Mouse (Mus musculus) fibroblast of lung, adult 2 months (primary cell): Measurements from ENCODE around the gene Nsmce4a.

ENCODE experiments used
- DNase-seq: peaks from one replicate; pipeline ENCODE4 v3.0.0-alpha.2; 2011; ENCODE audit warnings: low read depth

Gene Nsmce4a

DNA sequence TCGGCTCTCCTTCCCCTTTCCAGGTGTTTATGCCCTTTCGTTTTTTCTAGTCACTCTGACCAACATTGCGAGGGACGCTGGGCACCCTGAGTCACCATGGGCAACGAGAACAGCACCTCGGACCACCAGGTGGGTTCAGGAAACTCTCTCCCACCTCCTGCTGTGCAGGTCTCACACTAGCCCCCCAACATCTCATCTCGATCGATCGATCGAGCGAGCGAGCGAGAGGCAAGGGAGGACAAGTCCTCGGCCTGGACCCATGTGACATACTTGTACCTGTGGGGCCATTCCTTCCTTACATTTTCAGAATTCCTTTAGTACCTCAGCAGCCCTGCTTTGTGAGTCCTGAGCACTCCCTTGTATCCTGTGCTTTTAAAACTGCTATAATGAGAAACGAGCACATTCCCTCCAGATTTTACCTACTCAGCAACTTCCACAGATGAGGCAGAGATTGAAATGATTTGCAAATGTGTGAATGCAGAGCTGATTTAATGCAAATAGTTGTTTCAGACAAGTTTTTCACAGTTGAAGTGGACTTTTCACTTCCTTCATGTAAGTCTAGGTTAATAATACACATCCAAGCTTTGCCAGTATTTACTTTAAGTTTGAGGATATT lies 4.6 kb upstream of the Nsmce4a start, which contains the start of gene Tacc2:
Gene Tacc2, plus strand, starts transcription at position 51 of the 616 bp plus-strand sequence.
- DNase-seq = no peak

DNA sequence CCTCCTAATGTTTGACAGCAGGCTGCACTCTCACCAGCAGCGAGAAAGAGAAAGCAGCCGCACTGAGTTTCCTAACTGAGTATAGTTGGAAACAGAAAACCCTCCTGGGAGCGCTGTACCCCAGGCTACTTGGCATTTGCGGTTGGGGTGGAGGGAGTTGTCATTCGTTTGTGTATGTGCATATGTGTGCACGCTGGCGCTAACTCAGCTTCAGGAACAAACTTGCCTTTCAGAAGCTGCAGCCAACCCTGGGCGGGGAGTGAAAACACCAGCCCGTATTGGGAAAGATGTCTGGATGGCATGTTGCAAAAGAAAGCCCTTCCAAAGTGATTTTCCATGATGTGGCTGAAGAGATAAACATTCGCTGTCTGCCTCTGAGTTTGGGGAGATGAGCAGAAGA lies 4.1 kb upstream of the Nsmce4a start:
- DNase-seq = peak; percentile 96

DNA sequence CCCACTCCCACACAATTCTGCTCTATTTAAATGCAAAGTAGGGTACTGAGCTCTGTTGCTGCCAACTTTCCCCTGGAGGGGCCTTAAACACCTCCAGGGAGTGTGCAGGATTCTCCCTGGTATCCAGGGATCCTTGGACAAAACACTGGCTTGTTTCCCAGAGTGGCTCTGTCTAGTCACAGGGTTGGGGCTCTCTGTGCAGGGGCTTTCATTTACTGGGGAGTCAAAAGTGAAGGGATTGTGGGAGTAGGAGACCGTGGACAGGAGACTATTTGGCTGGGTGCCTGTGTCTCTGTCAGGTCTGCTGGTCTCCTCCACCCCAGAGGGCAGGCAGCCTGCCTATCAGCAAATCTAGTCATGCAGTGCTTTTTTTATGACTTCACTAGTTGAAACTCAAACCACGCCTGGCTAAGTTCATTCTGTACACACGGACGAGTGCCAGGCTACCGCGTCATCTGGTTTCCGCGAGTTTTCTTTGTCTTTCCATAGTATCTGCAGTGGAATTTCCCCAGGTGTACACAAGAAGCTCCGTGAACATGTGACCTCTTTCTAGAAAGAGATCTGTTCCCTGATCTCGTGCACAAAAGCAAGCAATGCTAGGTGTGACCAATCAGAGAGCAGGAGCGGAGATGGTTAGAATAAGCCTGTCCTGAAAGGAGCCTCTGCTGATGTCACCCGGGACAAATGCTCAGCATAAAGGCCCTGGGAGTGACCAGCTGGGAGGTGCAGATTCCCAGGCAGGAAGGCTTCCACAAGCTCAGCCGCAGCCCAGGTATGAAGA lies 1.5 kb upstream of the Nsmce4a start:
- peak; percentile 74 for DNase-seq

DNA sequence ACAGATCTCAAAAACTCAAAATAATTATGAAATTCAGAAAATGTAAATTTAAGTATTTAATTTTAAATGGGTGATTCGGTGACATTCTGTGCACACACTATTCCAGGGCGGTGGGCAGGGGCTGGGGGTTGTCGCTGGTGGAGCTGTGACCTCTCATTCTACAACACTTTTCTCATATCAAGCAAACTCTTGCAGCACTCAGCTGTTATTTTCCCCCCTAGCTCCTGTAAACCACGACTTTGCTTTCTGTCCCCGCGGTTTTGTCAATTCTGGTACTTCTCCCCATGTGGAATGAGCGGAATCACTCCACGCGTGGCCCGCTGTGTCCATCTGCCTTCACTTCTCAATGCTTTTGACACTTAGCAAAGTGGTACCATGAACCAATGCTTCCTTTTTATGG lies 828 bp upstream of the Nsmce4a start:
- DNase-seq = no peak

DNA sequence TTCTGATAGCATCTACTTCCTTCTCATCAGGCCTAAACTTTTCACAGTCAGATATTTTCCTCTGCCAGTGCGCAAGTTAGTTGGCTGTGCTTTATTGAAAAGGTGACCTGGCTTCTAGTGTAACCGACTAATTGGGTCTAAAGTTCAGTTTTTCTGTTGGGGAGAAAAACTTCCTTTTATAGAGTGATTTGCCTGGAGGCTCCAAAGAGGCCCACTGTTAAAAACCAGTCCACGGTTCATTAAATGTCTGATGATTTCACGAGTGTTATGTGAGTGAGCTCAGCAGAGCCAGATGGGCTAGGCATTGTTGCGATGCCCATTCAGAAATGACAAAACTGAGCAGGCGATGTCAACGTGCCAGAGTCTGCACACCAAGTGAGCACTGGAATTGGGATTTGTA lies 2.4 kb downstream of the Nsmce4a start:
- no peak for DNase-seq

DNA sequence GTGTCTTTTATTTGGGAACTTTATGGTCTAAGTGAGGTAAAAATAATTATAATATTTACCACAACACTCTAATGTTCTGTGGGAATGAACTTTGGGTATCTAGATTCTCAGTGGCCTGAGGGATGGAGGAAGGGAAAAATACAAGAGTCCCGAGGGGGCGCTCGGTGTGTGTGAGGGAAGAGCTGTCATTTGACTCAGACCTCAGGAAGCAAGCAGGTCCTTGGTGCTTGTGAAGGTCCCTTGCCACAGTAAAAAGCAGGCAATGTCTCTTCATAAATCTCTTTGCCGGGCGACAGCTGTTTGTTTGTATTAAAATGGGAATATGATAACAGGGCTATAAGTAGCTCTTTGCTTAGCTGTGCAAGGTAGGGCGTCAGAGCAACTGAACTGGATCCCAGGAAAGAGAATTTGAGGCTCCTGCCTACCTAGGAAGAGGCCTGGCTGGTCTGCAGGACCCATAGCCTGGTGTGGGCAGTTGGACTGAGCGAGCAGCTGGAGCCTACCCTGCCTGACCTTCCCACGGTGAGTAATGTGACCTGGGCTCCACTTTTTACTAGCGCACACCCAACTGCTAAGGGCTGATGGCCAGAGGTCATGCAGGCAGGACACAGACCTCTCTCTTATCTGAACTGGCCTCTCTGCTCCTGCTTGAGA lies 4.0 kb downstream of the Nsmce4a start:
- no peak for DNase-seq

DNA sequence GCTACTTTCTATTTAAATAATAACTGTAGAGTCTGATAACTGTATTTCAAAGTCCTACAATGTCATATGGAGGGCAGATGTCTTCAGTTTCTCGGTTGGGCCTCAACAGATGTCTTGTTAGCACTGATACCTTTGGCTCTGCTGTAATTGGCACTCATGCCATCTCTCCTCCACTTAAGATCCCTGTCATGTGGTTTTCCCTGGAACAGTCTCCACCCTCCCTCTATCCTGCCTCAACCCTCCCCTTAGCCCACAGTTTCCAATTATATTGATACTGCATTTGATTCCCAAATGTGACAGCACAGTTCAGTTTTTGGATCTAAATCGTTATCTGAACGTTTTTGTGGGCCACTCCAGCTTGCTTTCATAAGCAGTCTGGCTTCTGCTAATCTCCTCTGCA lies 8.3 kb downstream of the Nsmce4a start:
- DNase-seq = no peak

DNA sequence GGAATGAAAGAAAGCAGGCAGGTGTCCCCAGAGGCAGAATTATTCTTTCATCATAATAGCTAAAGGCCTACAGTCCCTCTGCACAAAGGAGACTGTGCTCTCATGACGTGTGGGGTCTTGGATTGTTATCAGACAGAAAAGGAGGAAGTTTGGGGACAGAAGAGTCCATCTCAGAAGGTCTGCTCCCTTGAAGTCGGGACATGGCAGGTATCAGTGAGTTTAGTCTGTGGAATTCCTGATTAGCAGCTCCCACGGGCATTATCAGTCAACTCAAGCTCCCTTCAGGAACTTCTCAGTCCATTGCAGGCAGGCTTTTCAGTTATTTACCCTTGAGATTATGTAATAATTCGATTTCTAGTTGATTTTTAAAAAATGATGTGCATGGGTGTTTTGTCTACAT lies 9.0 kb downstream of the Nsmce4a start:
- no peak for DNase-seq

DNA sequence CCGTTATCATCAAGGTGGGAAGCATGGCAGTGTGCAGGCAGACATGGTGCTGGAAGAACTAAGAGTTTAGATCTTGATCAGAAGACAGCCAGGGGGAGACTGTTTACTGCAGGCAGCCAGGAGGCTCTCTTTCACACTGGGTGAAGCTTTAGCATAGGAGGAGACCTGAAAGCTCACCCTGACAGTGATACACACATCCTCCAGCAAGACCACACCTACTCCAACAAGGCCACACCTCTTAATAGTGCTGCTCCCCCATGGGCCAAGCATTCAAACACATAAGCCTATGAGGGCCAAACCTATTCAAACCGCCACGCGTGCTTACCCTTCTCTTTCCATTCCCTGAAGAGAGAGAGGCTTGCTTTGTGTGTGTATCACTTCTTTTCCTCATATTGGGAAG lies 9.6 kb downstream of the Nsmce4a start:
- DNase-seq = no peak

DNA sequence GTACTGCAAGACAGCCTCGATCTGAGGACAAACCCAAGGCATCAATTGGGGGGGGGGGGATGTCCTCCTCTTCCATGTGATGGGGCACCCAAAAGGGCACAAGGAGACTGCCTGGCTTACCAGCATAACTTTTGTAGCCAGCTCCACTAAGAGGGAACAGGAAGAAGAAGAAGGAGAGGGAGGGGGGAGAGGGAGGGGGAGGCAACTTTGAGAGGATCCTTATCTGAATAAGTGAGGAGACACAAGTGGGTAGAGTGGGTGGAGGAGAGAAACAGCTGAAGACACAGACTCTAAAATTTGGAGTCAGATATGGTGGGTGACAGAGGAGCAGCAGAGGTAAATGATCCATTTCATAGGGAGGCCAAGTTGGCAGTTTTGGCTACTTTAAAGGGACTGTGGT lies 12.0 kb downstream of the Nsmce4a start:
- DNase-seq = no peak

DNA sequence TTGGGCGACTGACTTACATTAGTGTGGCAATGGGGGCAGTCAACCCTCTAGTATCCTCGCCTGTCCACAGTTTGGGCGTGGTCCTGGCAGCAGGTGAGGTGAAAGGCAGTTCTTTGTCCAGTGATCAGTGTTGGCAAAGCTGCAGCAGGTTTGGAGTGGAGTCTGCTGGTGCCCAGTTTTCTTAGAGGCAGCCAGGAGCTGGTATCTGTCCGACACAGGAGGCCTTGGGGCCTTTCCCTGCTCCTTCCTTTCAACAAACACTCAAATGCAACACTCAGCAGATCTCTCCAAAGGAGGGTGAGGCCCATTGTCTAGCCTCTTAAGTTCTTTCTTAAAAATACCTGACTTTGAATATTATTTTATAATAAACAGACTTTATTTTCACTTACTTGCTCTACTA lies 14.3 kb downstream of the Nsmce4a start:
- DNase-seq = no peak

DNA sequence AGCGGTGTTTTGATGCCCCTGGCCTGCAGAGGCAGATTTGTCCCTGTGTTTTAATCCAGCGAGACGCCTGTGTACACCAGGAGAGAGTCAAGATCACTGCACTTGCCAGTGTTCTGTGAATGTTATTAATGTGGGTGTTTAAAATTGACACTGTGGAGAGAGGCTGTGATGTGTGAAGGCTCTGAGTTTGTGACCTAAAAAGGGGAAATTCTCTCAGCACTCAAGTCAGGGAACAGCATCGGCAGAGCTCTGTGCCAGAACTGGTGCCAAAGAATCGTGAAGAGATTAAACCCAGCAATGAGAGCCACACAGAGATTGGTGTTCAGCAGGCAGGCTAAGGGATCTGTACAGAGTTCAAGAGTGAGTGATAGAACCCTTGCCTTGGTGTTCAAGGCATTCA lies 17.3 kb downstream of the Nsmce4a start:
- no peak for DNase-seq

DNA sequence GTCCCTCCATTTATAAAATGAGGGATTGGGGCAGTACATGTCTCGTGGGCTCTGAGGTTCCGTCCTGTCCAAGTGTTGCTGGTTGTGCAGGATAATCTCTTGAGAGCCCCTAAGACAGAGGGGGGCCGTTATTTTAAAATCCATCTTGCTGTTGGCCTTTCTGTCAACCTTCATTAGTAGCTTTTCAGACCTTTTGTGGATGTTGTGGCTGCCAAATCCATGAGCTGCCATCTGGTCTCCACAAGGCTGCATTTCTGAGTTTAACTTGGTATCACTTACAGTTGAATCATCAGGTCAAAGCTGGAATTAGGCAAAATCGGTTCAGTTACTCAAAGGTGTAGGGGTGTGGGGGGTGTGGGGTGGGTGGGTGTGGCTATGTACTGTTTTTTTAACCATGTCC lies 19.6 kb downstream of the Nsmce4a start:
- peak; percentile 49 for DNase-seq

DNA sequence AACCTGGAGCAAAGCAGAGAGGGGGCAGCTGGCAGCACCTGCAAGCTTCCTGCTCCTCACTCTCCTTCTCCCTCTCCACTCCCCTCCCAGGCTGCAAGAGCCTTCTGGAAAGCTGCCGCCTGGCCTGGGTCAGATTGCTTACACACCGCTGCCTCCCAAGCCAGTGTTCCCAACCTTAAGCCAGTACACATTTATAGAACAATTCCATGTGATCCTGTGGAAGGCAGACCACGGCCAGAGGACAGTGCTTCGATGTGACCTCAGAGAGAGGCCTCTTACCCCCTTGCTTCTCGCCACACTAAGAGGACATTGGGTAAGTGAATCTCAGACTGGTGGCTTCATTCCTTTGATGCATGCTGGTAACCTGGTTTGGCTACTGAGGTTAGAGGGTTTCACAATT lies 20.1 kb downstream of the Nsmce4a start:
- DNase-seq = peak; percentile 73

DNA sequence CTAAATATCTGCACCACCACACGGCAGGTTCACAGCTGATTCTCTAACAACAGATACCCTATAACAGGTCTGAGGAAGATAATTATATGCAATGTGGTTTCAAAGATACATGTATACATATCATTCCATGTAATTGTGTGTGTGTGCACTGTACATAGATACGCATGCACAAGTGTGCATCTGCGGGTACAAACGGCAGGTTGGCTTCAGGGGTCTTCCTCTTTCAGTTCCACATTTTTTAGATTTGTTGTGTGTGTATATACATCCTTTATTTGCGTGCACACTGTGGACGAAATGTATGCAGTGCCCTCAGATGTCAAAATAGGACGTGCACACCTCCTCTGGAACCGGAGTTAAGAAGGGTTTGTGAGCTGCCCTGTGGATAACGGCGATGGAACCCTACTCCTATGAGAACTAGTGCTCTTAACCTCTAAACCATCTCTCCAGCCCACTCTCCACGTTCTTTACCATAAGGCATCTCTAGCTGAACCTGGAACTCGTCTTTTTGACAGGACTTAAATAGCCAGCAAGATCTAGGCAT lies 25.2 kb downstream of the Nsmce4a start:
- no peak for DNase-seq

DNA sequence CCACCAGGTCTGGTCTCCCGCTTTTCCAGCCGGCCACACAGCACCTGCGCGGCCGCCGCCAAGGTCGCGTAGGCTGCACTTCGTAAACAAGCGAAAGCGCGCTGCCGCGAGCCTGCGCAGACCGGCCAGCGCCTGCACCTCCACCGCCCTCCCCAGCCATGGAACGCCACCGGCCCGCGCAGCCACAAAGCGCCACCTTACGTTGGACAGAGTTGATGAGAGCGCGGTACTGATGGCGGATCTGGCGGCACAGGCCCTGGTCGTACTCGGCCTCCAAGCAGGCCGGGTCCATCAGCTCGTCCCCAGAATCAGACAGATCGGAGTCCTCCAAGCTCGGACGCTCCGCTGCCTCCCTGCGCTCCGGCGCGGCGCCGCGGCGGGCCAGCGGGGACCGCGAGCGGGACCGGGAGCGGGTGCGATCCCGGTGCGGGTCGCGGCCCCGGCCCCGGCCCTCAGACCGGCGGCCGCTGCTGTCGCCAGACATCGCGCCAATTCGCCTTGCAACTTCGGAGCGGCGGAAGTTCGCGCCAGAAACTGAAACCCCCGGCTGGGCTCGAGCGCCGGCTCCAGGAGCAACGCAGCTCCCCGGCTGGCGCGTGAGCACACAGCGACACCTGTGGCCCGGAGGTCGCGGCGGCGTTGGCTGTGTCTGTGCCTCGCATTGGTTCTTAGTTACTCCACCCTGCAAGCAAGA lies 26.0 kb downstream of the Nsmce4a start:
- peak; percentile 81 for DNase-seq

DNA sequence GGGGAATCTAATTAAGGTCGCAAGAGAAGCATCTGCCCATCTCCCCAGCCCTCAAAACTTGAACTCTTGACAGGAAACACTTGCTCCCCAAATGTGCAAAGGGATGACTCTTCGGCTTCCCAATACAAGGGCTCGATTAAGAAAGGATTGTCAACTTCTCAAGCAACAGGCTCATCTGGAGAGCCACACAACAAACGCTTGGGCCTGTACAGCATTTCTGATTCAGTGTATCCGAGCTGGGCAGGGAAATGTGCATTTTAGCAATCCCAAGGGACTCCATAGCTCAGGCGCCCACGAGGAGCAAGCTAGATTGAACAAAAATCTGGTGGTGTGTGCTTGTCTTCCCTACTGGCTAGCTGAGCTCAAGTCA lies 26.5 kb downstream of the Nsmce4a start:
- DNase-seq = no peak

DNA sequence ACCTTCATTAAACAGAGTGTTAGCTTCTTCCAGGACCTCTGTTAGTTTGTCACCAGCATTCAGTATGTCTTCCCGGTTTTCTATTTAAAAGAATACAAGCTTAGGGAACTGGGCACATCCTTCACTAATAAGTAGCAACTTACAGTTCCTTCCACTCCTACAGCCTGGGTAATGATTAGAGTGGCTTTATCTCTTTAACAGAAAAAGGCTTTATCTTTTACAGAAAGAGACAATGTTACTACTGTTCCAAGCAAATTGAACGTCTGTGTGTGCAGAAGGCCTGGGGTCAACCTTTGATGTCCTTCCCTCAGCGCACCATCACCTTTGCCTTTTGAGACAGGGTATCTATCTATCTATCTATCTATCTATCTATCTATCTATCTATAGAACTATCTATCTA lies 27.0 kb downstream of the Nsmce4a start:
- no peak for DNase-seq

DNA sequence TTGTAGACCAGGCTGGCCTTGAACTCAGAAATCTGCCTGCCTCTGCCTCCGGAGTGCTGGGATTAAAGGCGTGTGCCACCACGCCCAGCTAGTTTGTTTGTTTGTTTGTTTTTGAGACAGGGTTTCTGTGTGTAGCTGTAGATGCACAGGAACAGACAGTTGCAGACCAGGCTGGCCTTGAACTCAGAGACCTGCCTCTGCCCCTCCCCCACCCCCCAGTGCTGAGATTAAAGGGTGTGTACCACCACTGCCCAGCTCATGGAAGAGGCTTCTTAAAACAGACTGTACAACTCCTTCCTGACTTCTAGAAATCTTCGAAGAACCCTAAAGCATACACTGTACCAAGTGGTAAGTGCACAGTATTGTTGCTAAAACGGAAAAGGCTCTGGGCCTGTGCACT lies 27.5 kb downstream of the Nsmce4a start:
- DNase-seq = no peak

DNA sequence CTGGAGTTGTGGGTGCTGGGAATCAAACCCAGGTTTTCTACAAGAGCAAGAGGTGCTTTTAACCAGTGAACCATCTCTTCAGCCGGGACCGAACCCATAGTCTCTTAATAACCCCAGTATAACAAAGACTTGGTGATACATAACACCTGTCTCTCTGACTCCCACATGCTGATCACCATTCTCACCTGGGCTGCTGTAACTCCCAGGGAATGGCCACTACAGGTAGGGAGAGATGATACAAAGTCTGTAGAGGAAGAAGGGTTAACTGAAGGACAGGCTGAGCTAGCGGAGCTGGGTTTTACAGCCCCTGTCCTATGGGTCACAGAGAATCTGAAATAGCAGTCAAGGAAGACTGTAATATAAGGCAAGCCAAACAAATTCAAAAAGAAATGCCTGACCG lies 29.7 kb downstream of the Nsmce4a start:
- no peak for DNase-seq

DNA sequence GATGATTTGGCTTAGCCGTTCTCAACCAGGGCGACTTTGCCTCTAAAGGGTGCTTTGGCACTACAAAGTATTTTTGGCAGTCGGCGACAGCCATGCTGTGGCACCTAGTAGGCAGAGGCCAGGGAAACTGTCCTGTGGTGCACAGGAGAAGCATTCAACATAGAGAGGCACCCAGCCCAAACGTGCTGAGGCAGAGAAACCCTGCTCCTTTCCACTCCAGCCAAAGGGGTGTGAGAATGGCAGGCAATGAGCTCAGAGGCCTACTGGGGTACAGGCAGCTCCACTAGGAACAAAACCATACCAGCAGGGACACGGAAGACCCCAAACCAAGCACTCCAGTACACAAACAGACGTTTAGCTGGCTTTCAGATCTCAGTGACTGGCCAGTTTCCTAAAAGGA lies 32.7 kb downstream of the Nsmce4a start:
- DNase-seq = no peak

DNA sequence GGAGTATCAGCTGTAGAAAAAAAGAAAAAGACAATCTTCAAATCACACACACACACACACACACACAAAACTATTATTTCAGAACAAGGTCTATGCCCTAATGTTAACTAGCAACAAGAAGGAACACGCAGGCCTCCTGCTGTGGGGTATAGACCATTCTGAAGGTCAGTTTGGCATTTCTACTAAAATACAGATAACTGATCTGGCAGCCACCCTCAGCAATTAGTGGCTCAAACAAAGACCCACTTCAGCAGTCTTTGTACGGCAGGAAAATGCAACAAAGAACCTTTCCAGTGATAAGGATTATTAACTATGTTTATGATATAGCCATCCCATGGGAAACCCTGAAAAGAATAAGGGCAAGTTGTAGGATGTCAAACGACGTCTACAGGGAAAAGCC lies 35.9 kb downstream of the Nsmce4a start:
- no peak for DNase-seq

DNA sequence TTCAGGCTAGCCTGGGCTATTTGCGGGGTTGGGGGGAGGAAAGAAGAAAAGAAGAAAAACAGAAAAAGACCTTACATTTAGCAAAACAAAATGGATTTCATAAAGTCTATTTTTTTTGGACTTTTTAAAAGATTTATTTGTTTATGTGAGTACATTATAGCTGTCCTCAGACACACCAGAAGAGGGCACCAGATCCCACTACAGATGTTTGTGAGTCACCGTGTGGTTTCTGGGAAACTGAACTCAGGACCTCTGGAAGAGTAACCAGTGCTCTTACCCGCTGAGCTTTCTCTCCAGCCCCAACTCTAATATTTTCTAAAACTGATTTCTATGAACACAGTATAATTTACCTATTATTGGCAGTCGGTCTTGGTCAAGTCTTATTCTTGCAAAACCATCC lies 37.7 kb downstream of the Nsmce4a start:
- DNase-seq = no peak
